8 mouse cellular contexts compared by ENCODE assay signal in the genomic region with DNA sequence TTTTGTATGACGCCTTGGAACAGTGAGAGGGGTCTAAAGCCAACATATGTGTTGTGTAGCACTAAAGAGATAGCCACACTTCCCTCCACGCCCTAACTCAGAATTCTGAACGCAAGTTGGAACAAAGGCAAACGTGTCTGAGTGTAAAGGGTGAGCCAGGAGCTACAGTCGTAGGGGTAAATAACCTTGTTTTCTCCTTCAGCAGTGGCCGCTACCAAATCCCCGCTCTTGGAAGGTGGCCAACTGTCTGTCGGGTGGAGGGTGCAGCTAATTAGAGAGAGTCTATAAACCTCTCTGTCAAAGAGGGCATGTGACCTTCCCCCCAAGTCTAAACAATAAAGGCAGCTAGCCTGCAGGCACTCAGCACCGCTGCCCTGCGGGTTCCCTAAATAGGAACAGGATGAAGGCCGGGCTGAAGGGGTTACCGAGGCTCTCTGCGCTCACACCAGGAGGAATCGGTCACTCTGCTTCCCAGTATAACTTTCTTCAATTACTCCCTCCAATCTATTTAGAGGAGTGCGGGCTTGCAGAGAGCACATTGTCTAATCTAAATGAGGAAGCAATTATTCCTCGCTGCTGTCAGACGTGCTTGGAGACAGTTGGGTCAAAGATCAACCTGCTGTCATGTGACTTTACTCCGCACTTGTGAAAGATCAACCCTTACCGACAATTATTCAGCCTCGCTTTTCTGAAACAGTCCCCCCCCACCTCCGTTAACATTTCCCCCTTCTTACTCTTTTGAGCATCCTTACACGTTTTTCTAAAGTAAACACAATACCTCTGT.
DNase-seq lines count a peak whose midpoint lies in the region; ATAC-seq and TF ChIP-seq lines count a peak whose summit lies in the region.

No protein-coding gene starts in this region.

- WGBS in embryonic facial prominence, embryonic 14.5 days, result under 1% methylated on average over 22 of the region's 22 CpGs
- WGBS in heart, embryonic 14.5 days, result under 1% methylated on average over 22 of the region's 22 CpGs
- under 1% methylated on average over 22 of the region's 22 CpGs for WGBS in kidney, embryonic 16.5 days
- WGBS in lung, adult 2 months, result under 1% methylated on average over 22 of the region's 22 CpGs
- WGBS in neural tube, embryonic 12.5 days, result under 1% methylated on average over 22 of the region's 22 CpGs

- H3K79me2 ChIP-seq in C2C12 (ENCODE audit: control insufficient read depth, insufficient read depth), result no peaks in the 10 kb centered on the region

- H3K27me3 ChIP-seq in C2C12 (ENCODE audit: control insufficient read depth, insufficient read depth, insufficient read length), result no peaks in the 10 kb centered on the region
- H3K27me3 ChIP-seq in embryonic facial prominence, embryonic 14.5 days (replicated peaks; ENCODE audit: control insufficient read depth, insufficient read depth, low read length), result no peaks in the 10 kb centered on the region
- H3K27me3 ChIP-seq in heart, embryonic 14.5 days (ENCODE audit: control insufficient read depth, insufficient read depth, low read length), result no peaks in the 10 kb centered on the region
- no peaks in the 10 kb centered on the region for H3K27me3 ChIP-seq in kidney, embryonic 16.5 days (ENCODE audit: insufficient read depth, low read length)
- H3K27me3 ChIP-seq in neural tube, embryonic 12.5 days (replicated peaks), result no peaks in the 10 kb centered on the region

- H3K9ac ChIP-seq in embryonic facial prominence, embryonic 14.5 days (ENCODE audit: low read depth, low read length), result peak overlapping the region; percentile 57
- H3K9ac ChIP-seq in heart, embryonic 14.5 days (ENCODE audit: low read length), result peak overlapping the region; percentile 77
- peak overlapping the region; percentile 58 for H3K9ac ChIP-seq in kidney, embryonic 16.5 days (replicated peaks; ENCODE audit: low read length)
- H3K9ac ChIP-seq in neural tube, embryonic 12.5 days, result peak overlapping the region; percentile 22; the same call in 1 of the 2 replicates

- peak overlapping the region; percentile 68 for H3K4me2 ChIP-seq in embryonic facial prominence, embryonic 14.5 days (ENCODE audit: low read depth, low read length)
- H3K4me2 ChIP-seq in heart, embryonic 14.5 days (ENCODE audit: low read length), result peak overlapping the region; percentile 79
- peak overlapping the region; percentile 56 for H3K4me2 ChIP-seq in kidney, embryonic 16.5 days (replicated peaks; ENCODE audit: low read depth, low read length)
- peak overlapping the region; percentile 65 for H3K4me2 ChIP-seq in neural tube, embryonic 12.5 days (replicated peaks)

- no peak for TF ChIP-seq POLR2A in lung, adult 2 months (IDR thresholded peaks at IDR 0.05; ENCODE audit: borderline replicate concordance, extremely low read depth, low read depth, low read length)

- H3K4me1 ChIP-seq in embryonic facial prominence, embryonic 14.5 days (ENCODE audit: control insufficient read depth, insufficient read depth, low read length), result peaks cover 32% of the 10 kb centered on the region
- peaks cover 17 to 35% of the 10 kb centered on the region in 2 experiments for H3K4me1 ChIP-seq in heart, embryonic 14.5 days (ENCODE audit: control insufficient read depth in 2 of 2, insufficient read depth in 2 of 2, low read length in 2 of 2)
- H3K4me1 ChIP-seq in kidney, embryonic 16.5 days (ENCODE audit: insufficient read depth, low read length), result peaks cover 26% of the 10 kb centered on the region
- H3K4me1 ChIP-seq in lung, adult 2 months (ENCODE audit: control insufficient read depth, insufficient read depth, low read length), result peaks cover 8% of the 10 kb centered on the region
- peaks cover 36% of the 10 kb centered on the region for H3K4me1 ChIP-seq in neural tube, embryonic 12.5 days

- H3ac ChIP-seq in C2C12 (ENCODE audit: control insufficient read depth, insufficient read length, low read depth), result peak overlapping the region; percentile 27

- TF ChIP-seq CTCF in C2C12 (IDR thresholded peaks at IDR 0.05; ENCODE audit: control insufficient read depth, insufficient read depth, insufficient read length), result no peak
- no peak for TF ChIP-seq CTCF in lung, adult 2 months (IDR thresholded peaks at IDR 0.05; ENCODE audit: insufficient read depth, low read length)

- peak; percentile 66 for DNase-seq in adrenal gland, adult 2 months
- peak; percentile 84 for DNase-seq in embryonic facial prominence, embryonic 14.5 days (ENCODE audit: low spot score)
- peak; percentile 60 for DNase-seq in lung, adult 2 months
- peak; percentile 12 for DNase-seq in testis, postnatal 14 days (ENCODE audit: low spot score)

- H3K79me3 ChIP-seq in C2C12 (ENCODE audit: low read depth), result no peaks in the 10 kb centered on the region

- H3K36me3 ChIP-seq in C2C12 (ENCODE audit: control insufficient read depth, insufficient read depth), result no peaks in the 10 kb centered on the region
- H3K36me3 ChIP-seq in embryonic facial prominence, embryonic 14.5 days (ENCODE audit: control insufficient read depth, insufficient read depth, low read length), result no peaks in the 10 kb centered on the region
- peaks cover 2% of the 10 kb centered on the region for H3K36me3 ChIP-seq in heart, embryonic 14.5 days (ENCODE audit: control insufficient read depth, insufficient read depth, low read length)
- peaks cover 4% of the 10 kb centered on the region; the same call in 1 of the 2 replicates for H3K36me3 ChIP-seq in kidney, embryonic 16.5 days (ENCODE audit: insufficient read depth, low read length)
- H3K36me3 ChIP-seq in neural tube, embryonic 12.5 days, result no peaks in the 10 kb centered on the region

- peak; percentile 44 for ATAC-seq in embryonic facial prominence, embryonic 14.5 days (ENCODE audit: low read depth)
- ATAC-seq in heart, embryonic 14.5 days (ENCODE audit: insufficient number of reproducible peaks, insufficient read depth, low FRiP score, low read depth), result peak; percentile 72
- ATAC-seq in kidney, embryonic 16.5 days (ENCODE audit: low FRiP score, low TSS enrichment), result peak; percentile 79
- peak; percentile 85 for ATAC-seq in neural tube, embryonic 12.5 days (ENCODE audit: low FRiP score, low read depth)

- H3K27ac ChIP-seq in embryonic facial prominence, embryonic 14.5 days (replicated peaks; ENCODE audit: low read depth, low read length), result peak overlapping the region; percentile 96
- H3K27ac ChIP-seq in heart, embryonic 14.5 days (replicated peaks in 1 of 2; ENCODE audit: control insufficient read depth in 1 of 2, insufficient read depth in 1 of 2, low read depth in 2 of 2, low read length in 2 of 2), result peak overlapping the region; percentile 93 to 99
- peak overlapping the region; percentile 91 for H3K27ac ChIP-seq in kidney, embryonic 16.5 days (ENCODE audit: low read length)
- peak overlapping the region; percentile 82 for H3K27ac ChIP-seq in neural tube, embryonic 12.5 days

- H3K9me3 ChIP-seq in embryonic facial prominence, embryonic 14.5 days (ENCODE audit: control insufficient read depth, low read length), result no peaks in the 10 kb centered on the region
- no peaks in the 10 kb centered on the region for H3K9me3 ChIP-seq in heart, embryonic 14.5 days (ENCODE audit: control insufficient read depth, low read length)
- no peaks in the 10 kb centered on the region for H3K9me3 ChIP-seq in kidney, embryonic 16.5 days (ENCODE audit: low read length)
- no peaks in the 10 kb centered on the region for H3K9me3 ChIP-seq in neural tube, embryonic 12.5 days

- H3K4me3 ChIP-seq in C2C12 (ENCODE audit: insufficient read depth, poor library complexity, severe bottlenecking), result no peak overlapping the region
- peak overlapping the region; percentile 34 for H3K4me3 ChIP-seq in embryonic facial prominence, embryonic 14.5 days (ENCODE audit: low read depth, low read length)
- peak overlapping the region; percentile 5 to 36; a peak in 3 of 4 replicates for H3K4me3 ChIP-seq in heart, embryonic 14.5 days (ENCODE audit: control insufficient read depth in 1 of 2, insufficient read depth in 1 of 2, low read depth in 1 of 2, low read length in 2 of 2)
- H3K4me3 ChIP-seq in kidney, embryonic 16.5 days (ENCODE audit: low read length), result peak overlapping the region; percentile 48
- peak overlapping the region; percentile 64 for H3K4me3 ChIP-seq in lung, adult 2 months (replicated peaks; ENCODE audit: extremely low read depth, low read depth, low read length)
- H3K4me3 ChIP-seq in neural tube, embryonic 12.5 days, result peak overlapping the region; percentile 18; the same call in 1 of the 2 replicates

TF ChIP-seq in C2C12, 6 proteins besides CTCF, POLR2A, EP300 and RAD21:
- no peak for TF ChIP-seq FOSL1 (IDR thresholded peaks at IDR 0.05; ENCODE audit: insufficient read depth, low read length, poor library complexity, severe bottlenecking)
- peak; percentile 63 for TF ChIP-seq USF1 (IDR thresholded peaks at IDR 0.05; ENCODE audit: low read depth)

Comparison
In these comparisons a context has a peak if more than half of its experiments do, and no peak if none do; other contexts are left out.
1. DNase-seq: peak in every context shown above with its lines; median percentile 84 in embryonic facial prominence, embryonic 14.5 days; 66 in adrenal gland, adult 2 months; 60 in lung, adult 2 months; 12 in testis, postnatal 14 days.
2. H3K9ac ChIP-seq: peak in every context shown above with its lines; median percentile 77 in heart, embryonic 14.5 days; 58 in kidney, embryonic 16.5 days; 57 in embryonic facial prominence, embryonic 14.5 days; 22 in neural tube, embryonic 12.5 days.